Mouse (Mus musculus) heart, adult 2 months (tissue): ENCODE measurements around the gene Afap1l2.

ENCODE experiments used
- CTCF ChIP-seq: fragments of 200-600 bp; IDR thresholded peaks from 2 replicates; pipeline ENCODE4 v1.8.1; 2022; ENCODE audit warnings: antibody characterized with exemption, mild to moderate bottlenecking, moderate library complexity
- EP300 ChIP-seq: fragments of 200-500 bp; IDR thresholded peaks from 2 replicates; pipeline ENCODE4 v1.6.1; 2011; ENCODE audit warnings: low read depth, low read length, control low read depth; ENCODE audit not compliant: insufficient read depth
- POLR2A ChIP-seq: fragments of 200-500 bp; IDR thresholded peaks from 2 replicates; pipeline ENCODE4 v1.6.1; 2011; ENCODE audit warnings: mild to moderate bottlenecking, low read depth, low read length, control low read depth; ENCODE audit not compliant: insufficient read depth

- TF ChIP-seq CTCF (no peak), POLR2A (no peak), EP300 (no peak)
These were observed 134.0 kb downstream of the Afap1l2 start, which contains the start of gene Vwa2 for GRCm38 (mm10) chr19:56873816-56874600.
